Mouse (Mus musculus) stomach, postnatal 0 days (tissue): ENCODE measurements around the gene Cdc20. TPM values are rescaled to one million over a fixed set of nuclear protein-coding genes. Genes with fewer than 3 reads are reported as not detected.

Experiments used
- ATAC-seq: fragments of 200-750 bp; cut with Nextera tagmentation; 2 replicates; pipeline ENCODE4 v1.8.0; 2017; ENCODE audit not compliant: low FRiP score, low TSS enrichment
- DNase-seq: peaks from one replicate; pipeline ENCODE4 v3.0.0-alpha.2; 2016; ENCODE audit warnings: low spot score
- H3K27ac ChIP-seq: fragments of 300-500 bp; sonication (generic); replicated peaks from 2 replicates; pipeline ENCODE4 v1.5.1; 2014; ENCODE audit warnings: mild to moderate bottlenecking, control low read depth
- H3K27me3 ChIP-seq: fragments of 300-500 bp; sonication (generic); 2 replicates; pipeline ENCODE4 v1.6.1; 2014; ENCODE audit warnings: low read length; ENCODE audit not compliant: control insufficient read depth, insufficient read depth
- H3K36me3 ChIP-seq: fragments of 300-500 bp; sonication (generic); 2 replicates; pipeline ENCODE4 v1.6.1; 2014; ENCODE audit warnings: low read length, mixed read lengths; ENCODE audit not compliant: control insufficient read depth, insufficient read depth
- H3K4me1 ChIP-seq: fragments of 300-500 bp; sonication (generic); replicated peaks from 2 replicates; pipeline ENCODE4 v1.6.1; 2014; ENCODE audit warnings: antibody characterized with exemption; ENCODE audit not compliant: control insufficient read depth, insufficient read depth
- H3K4me2 ChIP-seq: fragments of 300-500 bp; sonication (generic); replicated peaks from 2 replicates; pipeline ENCODE4 v1.6.1; 2014; ENCODE audit warnings: low read depth, mild to moderate bottlenecking, control low read depth, moderate library complexity
- H3K4me3 ChIP-seq: fragments of 300-500 bp; sonication (generic); 2 replicates; pipeline ENCODE4 v1.5.1; 2014; ENCODE audit warnings: low read depth, low read length, control low read depth
- H3K9ac ChIP-seq: fragments of 300-500 bp; sonication (generic); 2 replicates; pipeline ENCODE4 v1.6.1; 2014; ENCODE audit warnings: mild to moderate bottlenecking, low read length, control low read depth, mixed read lengths
- H3K9me3 ChIP-seq: fragments of 300-500 bp; sonication (generic); 2 replicates; pipeline ENCODE4 v1.6.1; 2016; ENCODE audit warnings: low read length; ENCODE audit not compliant: control insufficient read depth
- CTCF ChIP-seq: IDR thresholded peaks from 2 replicates; pipeline ENCODE4 v1.5.1; 2016; ENCODE audit warnings: antibody characterized with exemption, low read depth, mild to moderate bottlenecking, moderate library complexity
- EP300 ChIP-seq: optimal IDR thresholded peaks from 2 replicates; pipeline ENCODE3; 2016; ENCODE audit warnings: antibody characterized with exemption
- WGBS: fragments of 180-500 bp; shearing (Covaris S2); extraction: QIAGEN DNeasy Blood & Tissue Kit; methylation state at CpG from one replicate; pipeline ENCODE4 v1.1.7; 2014; 5-methylcytosine and 5-hydroxymethylcytosine counted together
- polyA plus RNA-seq: library from polyadenylated mRNA; unstranded; fragments of >200 nt; fragmentation: Nextera tagmentation; extraction: Ambion mirVana; gene quantifications from 2 replicates; pipeline ENCODE4 v1.2.1, GENCODE M21; 2015

Gene Cdc20
- polyA plus RNA-seq, 1 experiment from 2014 or later: 67.3 TPM

DNA sequence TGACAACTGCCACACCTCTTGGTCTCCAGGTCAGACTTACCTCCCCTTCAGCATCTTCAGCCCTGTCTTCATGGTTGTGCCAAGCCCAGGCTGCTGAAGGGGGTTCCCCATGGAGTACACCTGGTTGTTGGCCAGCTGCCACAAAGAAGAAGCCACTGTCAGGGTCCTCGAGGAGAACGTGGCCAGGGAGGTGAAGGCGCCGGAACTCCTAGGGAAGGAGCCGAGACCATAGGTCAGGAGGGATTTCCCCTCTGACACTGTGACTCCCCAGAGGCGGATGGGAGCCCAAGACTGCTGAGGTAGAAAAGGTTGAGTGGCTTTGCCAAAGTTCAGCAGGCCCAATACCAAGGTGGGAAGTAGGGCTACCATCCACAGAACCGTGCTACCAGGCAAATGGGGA lies 53.9 kb downstream of the Cdc20 start:
- H3K36me3 ChIP-seq: peaks cover 41% of the 10 kb centered on the region

More for the DNA sequence above, 53.9 kb downstream of the Cdc20 start:
- no peak overlapping the region for H3K9ac ChIP-seq
- H3K27ac ChIP-seq: no peak overlapping the region
- H3K4me2 ChIP-seq: no peak overlapping the region
- WGBS: 95% methylated on average over 7 of the region's 7 CpGs
- no peaks in the 10 kb centered on the region for H3K9me3 ChIP-seq
- TF ChIP-seq EP300 (no peak), CTCF (no peak)
- H3K27me3 ChIP-seq: no peaks in the 10 kb centered on the region
- H3K4me3 ChIP-seq: no peak overlapping the region
- H3K4me1 ChIP-seq: no peaks in the 10 kb centered on the region
- no peak for ATAC-seq
- DNase-seq: no peak

Other genes starting within 250 kb of the Cdc20 start
- 30.1 and 34.1 TPM in 2 replicates for gene Ptprf, start 145.9 kb downstream of the Cdc20 start, polyA plus RNA-seq
- gene Szt2, start 28.1 kb downstream of the Cdc20 start, polyA plus RNA-seq: 2.1 and 2.4 TPM in 2 replicates
- 86.7 and 87.3 TPM in 2 replicates for gene Med8, start 28.0 kb downstream of the Cdc20 start, polyA plus RNA-seq
- 366 and 374 TPM in 2 replicates for gene Elovl1, start 9.3 kb downstream of the Cdc20 start, polyA plus RNA-seq
- gene Mpl, start 20.2 kb upstream of the Cdc20 start, polyA plus RNA-seq: 0.05 and 0.06 TPM in 2 replicates
- gene Tie1, start 52.7 kb upstream of the Cdc20 start, polyA plus RNA-seq: 9.2 and 9.3 TPM in 2 replicates
- gene 2610528J11Rik, start 89.6 kb upstream of the Cdc20 start, polyA plus RNA-seq: 56.8 and 57.6 TPM in 2 replicates
- 41.3 and 42.7 TPM in 2 replicates for gene Tmem125, start 106.7 kb upstream of the Cdc20 start, polyA plus RNA-seq
- gene Cfap57, start 183.4 kb upstream of the Cdc20 start, polyA plus RNA-seq: 1.2 and 1.3 TPM in 2 replicates
- 90.4 and 94.5 TPM in 2 replicates for gene Ebna1bp2, start 183.4 kb upstream of the Cdc20 start, polyA plus RNA-seq
- not detected in 2 replicates for gene Olfr62, start 221.6 kb upstream of the Cdc20 start, polyA plus RNA-seq